Mouse (Mus musculus) 3134 (cell line): Measurements from ENCODE around the gene Ctrc.

Experiments
- DNase-seq: peaks from one replicate; pipeline ENCODE4 v3.0.0-alpha.2; 2011; ENCODE audit warnings: low spot score; ENCODE audit not compliant: insufficient read length; ENCODE audit errors: extremely low read depth

Gene Ctrc

GRCm38 (mm10) chr4:141868051-141868450 is 21.9 kb upstream of the Ctrc start:
- DNase-seq: no peak

GRCm38 (mm10) chr4:141867498-141867897 is 21.3 kb upstream of the Ctrc start:
- DNase-seq: peak; percentile 60

- DNase-seq: peak; percentile 74
Observed at GRCm38 (mm10) chr4:141866933-141867490, 20.9 kb upstream of the Ctrc start.

- no peak for DNase-seq
Observed at GRCm38 (mm10) chr4:141865600-141865999, 19.4 kb upstream of the Ctrc start.

GRCm38 (mm10) chr4:141865006-141865405 is 18.8 kb upstream of the Ctrc start:
- no peak for DNase-seq

GRCm38 (mm10) chr4:141864506-141864905 is 18.3 kb upstream of the Ctrc start:
- no peak for DNase-seq

- no peak for DNase-seq
Observed at GRCm38 (mm10) chr4:141863726-141864280, 17.6 kb upstream of the Ctrc start.

DNA sequence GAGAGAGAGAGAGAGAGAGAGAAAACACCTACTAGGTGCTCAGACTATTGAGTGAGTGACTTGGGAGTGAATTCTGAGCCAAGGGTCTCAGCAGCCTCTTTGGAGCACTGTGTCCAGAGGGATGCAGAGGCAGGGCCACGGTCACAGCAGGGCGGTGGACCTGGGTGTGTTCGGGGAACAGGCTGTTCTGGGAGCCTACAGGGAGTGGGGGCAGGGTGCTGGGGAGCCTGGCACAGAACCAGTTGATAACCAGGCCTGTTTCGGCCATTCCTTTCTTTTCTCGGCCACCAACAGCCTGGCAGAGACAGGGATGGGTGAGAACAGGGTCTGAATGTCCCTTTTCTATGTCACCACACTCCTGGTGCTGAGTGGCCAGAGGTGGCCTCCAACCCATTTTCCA is 16.7 kb upstream of the Ctrc start:
- no peak for DNase-seq

DNA sequence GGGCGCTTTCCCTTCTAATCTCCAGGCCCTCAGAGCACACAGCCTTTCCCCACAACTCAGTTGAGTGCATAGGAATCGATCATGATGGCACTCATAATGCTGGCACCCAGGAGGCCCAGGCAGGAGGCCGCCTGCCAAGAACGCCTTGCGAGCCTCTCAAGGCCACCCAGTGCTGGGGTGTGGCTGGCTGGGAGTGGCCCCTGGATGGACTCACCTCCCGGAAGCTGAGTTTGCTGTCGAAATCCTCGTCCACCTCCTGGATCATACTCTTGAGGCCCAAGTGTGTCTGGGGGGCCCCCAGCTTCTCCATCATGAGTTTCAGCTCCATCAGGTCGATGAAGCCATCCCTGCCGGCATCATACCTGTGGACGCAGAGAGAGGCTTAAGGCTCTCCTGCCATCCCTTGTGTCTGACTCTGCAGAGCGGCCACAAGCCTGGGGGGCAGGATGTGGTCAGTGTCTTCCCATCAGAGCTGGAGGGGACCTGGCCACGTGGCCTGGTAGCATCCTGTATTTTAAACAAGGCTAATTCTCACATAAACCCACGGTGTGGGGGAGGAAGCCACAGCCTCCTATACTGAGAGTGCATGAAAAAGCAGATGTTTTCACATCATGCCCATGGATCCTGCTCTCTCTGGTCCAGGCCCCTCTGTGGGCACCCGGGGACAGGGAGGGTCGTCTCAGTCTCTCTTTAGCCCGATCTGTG is 15.6 kb upstream of the Ctrc start:
- no peak for DNase-seq

DNA sequence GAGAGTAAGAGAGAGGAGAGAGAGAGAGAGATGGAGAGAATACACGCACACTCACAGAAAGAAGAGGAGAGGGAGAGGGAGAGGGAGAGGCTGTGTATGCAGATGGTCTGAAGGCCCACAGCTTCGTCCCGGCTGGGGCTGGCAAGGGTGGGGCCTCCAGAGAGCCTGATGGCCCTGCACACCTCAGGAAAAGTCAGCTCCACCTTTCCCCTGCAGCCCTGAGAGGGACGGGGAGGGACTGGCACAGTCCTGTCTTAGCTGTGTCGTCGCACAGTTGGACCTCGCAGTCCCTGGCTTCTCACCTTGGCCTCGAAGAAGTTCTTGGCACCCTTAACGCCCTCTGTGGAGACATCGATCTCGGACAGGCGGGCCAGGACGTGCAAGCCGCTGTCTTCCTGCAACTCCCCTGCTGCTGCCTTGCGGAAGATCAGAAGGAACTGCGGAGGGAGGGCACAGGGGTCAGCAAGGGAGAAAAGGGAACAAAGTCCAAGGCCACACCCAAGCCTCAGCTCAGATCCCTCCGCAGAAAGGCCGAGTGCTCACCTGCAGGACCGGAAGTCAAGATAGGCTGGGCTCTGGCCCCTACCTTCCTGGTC is 14.2 kb upstream of the Ctrc start:
- DNase-seq: no peak

- no peak for DNase-seq
Observed at GRCm38 (mm10) chr4:141859351-141859750, 13.2 kb upstream of the Ctrc start.

GRCm38 (mm10) chr4:141858501-141858900 is 12.3 kb upstream of the Ctrc start:
- DNase-seq: no peak

DNA sequence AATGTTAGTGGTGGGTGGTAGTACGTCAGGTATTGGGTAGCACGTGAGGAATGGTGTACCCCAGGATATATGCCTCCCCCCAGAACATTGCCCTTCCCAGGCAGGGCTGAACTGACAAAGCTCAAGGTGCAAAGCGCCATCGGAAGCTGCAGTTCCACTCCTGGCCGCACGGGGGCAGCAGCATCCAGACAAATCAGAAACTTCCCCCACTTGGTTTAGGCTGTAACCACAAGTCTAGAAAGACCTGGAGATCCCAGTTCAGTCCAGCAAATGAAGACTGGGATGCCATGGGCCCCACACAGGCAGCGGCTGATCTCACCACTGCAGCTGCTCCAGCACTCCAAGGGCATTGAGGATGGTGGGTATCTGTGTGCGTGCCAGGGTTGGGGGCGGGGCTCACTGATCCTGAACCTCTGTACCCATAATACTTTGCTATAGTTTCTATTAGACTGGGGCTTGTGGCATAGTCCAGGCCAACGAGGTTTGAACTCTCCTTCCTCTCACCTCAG is 11.3 kb upstream of the Ctrc start:
- DNase-seq: peak; percentile 62

DNA sequence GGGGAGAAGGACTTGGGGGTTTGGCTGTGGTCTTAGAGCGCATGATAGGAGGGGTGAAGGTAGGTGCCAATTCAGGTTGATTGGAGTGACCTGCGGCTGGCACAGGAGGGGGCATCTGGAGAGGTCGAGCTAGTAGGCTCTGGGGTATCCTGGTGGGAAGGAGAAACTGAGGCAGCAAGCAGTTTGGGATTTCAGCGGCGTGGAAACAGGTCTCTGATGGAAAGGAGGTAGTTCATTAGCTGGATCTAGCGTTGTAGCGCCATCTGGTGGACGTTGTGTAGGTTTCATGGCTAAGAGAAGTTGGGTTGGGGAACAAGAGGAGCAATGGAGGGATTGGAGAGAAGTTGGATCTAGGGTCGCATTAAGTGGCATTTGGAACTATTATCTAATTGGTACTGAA is 7.3 kb upstream of the Ctrc start:
- DNase-seq: no peak

DNA sequence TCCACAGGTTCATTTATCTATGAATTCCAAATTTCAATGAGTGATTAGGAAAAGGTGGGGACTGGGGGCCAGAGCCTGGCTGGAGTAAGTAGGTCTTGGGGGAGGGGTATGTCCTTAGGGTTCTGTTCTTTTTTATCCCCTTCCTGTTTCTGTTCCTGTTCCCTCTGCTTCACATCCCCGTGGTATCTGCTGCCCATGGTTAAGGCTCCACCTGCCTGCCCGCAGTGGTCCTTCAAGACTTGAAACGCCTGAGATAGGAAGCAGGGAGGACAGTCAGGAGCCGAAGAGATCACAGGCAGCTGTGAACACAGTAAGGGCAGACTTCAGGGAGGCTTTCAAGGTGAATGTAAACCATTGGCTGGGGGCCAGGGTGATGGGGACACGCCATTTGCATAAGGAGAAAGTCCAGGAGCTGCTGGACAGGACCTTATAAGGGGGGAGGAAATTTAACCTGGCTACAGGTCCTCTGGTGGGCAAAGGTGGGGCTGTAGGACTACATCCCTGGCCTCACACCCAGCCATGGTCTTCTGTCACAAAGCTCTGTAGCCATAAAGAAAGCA is 11.5 kb downstream of the Ctrc start:
- DNase-seq: no peak

DNA sequence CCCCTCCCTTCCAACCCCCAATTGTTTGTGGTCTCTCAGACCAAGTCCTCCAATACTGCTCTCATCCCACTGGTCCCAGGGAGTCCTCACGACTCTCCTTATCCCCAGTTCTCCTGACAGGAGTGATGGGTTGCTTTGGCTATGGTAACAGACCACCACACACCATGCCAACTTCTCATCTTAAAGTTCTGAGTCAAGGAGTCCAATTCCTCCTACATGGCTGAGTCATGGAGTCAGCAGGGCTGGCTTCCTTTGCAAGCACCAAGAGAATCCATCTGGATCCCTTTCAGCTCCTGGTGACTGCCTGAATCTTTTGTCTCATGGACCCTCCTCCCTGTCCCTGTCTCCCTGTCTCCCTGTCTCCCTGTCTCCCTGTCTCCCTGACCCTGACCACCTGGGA is 12.2 kb downstream of the Ctrc start:
- DNase-seq: no peak

DNA sequence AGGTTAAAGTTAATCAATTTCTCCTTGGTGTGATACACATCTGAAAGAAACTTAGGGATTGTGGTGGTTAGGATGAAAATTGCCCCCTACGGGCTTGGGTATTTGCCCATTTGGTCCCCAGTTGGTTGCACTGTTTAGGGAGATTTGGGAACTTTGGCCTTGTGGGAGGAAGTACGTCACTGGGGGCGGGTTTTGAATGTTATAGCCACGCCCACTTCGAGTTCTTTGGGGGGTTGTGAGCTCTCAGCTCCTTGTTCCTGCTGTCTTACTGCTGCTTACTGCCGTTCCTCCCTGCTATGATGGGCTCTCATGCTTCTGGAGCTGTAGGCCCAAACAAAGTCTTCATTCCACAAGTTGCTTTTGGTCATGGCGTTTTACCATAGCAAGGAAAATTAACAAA is 14.8 kb downstream of the Ctrc start:
- DNase-seq: no peak

GRCm38 (mm10) chr4:141830381-141830780 is 15.8 kb downstream of the Ctrc start:
- no peak for DNase-seq

GRCm38 (mm10) chr4:141828177-141828576 is 18.0 kb downstream of the Ctrc start:
- no peak for DNase-seq

DNA sequence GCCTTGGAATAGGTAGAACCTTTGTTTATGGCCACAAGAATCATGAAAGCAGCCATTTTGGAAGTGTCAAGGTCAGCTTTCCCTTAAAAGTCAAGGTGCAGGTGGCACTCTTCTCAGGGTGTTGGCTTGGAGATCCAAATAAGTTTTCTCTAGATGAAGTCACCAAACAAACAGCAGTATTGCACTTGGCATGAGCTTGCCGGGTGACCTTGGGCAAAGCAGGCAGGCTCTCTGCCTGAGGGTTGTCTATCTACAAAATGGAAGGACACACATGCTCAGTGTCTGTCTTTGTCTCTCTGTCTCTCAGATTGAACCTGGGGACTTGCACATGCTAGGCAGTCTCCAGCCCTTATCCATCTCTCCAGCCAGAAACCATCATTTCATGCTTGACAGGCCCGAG is 18.8 kb downstream of the Ctrc start:
- no peak for DNase-seq

- DNase-seq: no peak
Observed at GRCm38 (mm10) chr4:141826060-141826459, 20.1 kb downstream of the Ctrc start, which contains the start of gene Cela2a. Cela2a (minus strand) TSS chr4:141826160.
